Mouse (Mus musculus): ENCODE measurements around the gene Gata1. TPM values are rescaled to one million over a fixed set of nuclear protein-coding genes. Genes with fewer than 3 reads are reported as not detected.

The Gata1 gene
- not detected for polyA plus RNA-seq (2014; fragmentation: Illumina TruSeq; extraction: RNeasy Lipid Tissue Mini Kit (QIAGEN cat#74804); ENCODE audit: low read depth, low replicate concordance)

DNA sequence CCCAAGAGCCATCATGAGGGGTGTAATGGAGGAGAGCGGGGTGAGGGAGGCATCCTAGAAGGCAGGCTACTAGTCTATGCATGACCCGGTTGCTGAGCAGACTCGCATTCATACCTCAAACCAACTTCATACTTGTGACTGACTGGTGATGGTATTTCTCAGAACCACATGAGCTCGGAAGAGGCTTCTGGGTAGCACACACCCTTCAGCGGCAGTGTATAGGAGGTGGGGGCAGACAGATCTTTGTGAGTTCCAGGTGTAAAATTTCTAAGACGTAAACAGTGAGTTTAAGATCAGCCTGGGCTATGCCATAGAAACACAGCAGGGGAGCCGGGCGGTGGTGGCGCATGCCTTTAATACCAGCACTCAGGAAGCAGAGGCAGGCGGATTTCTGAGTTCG lies at the start of gene Gata1:
Gene Gata1, minus strand, starts transcription at position 180 of the 400 bp plus-strand sequence.

DNA sequence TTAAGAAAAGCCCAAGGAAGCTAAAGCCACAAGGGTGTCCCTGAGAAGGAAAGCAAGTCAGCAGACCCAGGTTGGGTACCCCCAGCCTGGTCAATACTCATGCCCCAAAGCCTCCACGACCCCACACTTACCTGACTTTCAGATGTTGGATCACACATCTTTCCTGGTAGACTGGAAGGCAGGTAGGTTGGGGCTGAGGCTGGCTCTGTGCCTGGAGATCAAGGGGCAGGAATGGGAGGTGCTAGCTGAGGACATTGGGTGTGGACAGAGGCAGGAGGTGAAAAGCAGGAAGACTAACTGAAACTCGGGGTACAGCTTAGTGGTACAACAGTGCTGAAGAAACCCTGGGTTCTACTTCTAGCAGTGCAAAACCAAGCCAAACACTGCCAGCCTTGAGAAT lies 40.4 kb upstream of the Gata1 start, which contains the start of gene Glod5:
Gene Glod5, minus strand, starts transcription at position 207 of the 400 bp plus-strand sequence.

DNA sequence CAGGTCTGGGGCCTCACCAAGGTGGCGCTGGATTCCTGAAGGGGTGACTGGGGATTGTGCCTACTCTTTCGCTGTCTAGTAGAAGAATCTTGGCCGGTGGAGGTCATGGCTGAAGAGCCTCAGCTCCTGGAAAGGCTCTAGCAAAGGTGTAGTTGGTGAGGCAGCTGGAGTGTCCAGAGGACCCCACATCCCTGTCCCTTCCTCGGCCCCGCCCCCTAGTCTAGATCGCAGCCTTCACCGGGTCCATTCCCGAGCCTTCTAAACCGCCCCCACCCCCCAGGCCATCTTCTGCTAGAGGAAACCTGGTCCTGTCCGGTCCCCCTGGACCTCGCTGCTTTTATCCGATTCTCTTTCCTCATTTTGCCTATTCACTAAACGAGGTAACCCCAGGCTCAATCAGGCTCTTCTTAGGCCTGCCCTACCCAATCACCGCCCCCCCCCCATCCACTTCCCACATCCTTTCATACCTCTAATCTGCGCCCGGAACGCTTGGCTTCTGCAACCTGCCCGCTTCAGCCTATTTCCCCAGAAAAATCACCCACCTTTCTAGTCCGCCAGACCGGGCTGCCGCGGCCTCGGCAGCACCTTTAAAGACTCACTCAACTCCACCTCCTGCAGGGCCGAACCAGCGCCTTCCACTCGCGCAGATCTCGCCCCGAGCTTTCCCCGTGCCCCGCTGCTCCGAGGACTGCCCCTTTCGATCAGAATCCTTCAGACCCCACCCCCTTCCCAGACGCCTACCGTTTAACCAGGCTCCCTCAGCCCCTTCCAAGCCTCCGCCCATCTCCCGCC lies 30.6 kb downstream of the Gata1 start, which contains the start of gene Hdac6:
Gene Hdac6, minus strand, starts transcription at position 782 of the 792 bp plus-strand sequence.

DNA sequence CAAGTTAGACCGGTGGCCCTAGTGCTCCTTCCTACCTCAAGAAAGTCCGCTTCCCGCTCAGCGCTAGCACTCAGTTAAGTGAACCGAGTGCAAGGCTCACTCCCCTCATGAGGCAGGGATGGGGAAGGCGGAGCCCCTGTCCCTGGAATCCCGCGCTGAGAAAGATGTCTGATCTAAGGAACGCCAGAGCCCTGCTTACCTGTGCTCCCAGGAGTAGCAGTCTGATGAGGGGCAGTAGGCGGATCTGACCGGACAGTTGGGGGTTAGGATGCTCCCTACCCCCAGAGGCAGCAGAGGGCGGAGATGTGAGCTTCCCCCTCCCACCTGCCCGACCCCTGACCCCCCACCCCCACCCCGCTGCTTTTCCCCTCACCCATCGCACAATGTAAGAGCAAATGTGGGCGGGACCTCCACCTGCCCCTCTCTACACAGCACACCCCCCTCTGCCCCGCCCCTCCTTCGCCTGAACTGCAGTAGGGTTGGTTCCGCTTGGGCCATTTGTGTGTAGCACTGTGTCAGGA lies 49.5 kb downstream of the Gata1 start, which contains the start of gene Eras:
Gene Eras, minus strand, starts transcription at position 338 of the 521 bp plus-strand sequence.

DNA sequence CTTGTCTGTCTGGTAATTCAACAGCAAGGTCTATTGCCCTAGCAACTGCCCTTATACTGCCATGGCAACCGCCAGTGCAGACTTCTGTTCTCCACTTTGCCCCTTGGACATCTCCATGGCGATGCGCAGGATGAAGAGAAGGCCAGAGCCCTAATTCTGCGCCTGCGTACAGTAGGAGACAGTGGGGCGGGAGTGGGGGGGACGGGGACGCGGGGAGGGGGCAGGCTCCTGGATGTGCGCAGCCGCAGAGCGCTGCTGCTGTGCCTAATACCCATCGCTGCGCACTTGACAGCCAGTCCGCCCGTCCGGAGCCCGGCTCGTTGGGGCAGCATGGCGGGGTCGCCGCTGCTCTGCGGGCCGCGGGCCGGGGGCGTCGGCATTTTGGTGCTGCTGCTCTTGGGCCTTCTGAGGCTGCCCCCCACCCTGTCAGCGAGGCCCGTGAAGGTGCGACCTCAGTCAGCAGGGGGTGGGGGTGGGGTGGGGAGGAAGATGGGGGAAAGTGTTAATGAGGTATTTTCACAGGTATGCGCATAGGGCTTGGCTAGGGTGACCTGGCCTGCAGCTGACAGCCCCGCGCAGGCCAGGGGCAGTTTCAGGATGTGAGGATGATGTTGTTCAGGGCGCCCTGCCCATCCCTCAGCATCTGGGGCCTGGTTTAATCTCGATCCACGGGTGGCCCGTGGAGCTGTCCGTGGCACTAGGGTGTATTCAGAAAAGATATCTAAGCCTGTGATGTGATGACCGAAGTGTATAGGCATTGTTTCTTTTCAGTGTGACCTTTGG lies 58.1 kb downstream of the Gata1 start, which contains the start of gene Pcsk1n:
Gene Pcsk1n, plus strand, starts transcription at position 222 of the 783 bp plus-strand sequence.

Other genes starting within 250 kb of the Gata1 start
- gene Praf2, start 249.6 kb downstream of the Gata1 start, polyA plus RNA-seq (2014; fragmentation: Illumina TruSeq; extraction: RNeasy Lipid Tissue Mini Kit (QIAGEN cat#74804); ENCODE audit: low read depth, low replicate concordance), result 7.8 TPM
- 4.5 TPM for gene Ccdc120, start 227.2 kb downstream of the Gata1 start, polyA plus RNA-seq (2014; fragmentation: Illumina TruSeq; extraction: RNeasy Lipid Tissue Mini Kit (QIAGEN cat#74804); ENCODE audit: low read depth, low replicate concordance)
- 6.2 TPM for gene Tfe3, start 215.5 kb downstream of the Gata1 start, polyA plus RNA-seq (2014; fragmentation: Illumina TruSeq; extraction: RNeasy Lipid Tissue Mini Kit (QIAGEN cat#74804); ENCODE audit: low read depth, low replicate concordance)
- 41.0 TPM for gene Gripap1, start 188.3 kb downstream of the Gata1 start, polyA plus RNA-seq (2014; fragmentation: Illumina TruSeq; extraction: RNeasy Lipid Tissue Mini Kit (QIAGEN cat#74804); ENCODE audit: low read depth, low replicate concordance)
- 1.2 TPM for gene Kcnd1, start 155.8 kb downstream of the Gata1 start, polyA plus RNA-seq (2014; fragmentation: Illumina TruSeq; extraction: RNeasy Lipid Tissue Mini Kit (QIAGEN cat#74804); ENCODE audit: low read depth, low replicate concordance)
- gene Otud5, start 136.7 kb downstream of the Gata1 start, polyA plus RNA-seq (2014; fragmentation: Illumina TruSeq; extraction: RNeasy Lipid Tissue Mini Kit (QIAGEN cat#74804); ENCODE audit: low read depth, low replicate concordance), result 50.9 TPM
- gene Pim2, start 99.8 kb downstream of the Gata1 start, polyA plus RNA-seq (2014; fragmentation: Illumina TruSeq; extraction: RNeasy Lipid Tissue Mini Kit (QIAGEN cat#74804); ENCODE audit: low read depth, low replicate concordance), result 5.5 TPM
- 40.1 TPM for gene Slc35a2, start 94.0 kb downstream of the Gata1 start, polyA plus RNA-seq (2014; fragmentation: Illumina TruSeq; extraction: RNeasy Lipid Tissue Mini Kit (QIAGEN cat#74804); ENCODE audit: low read depth, low replicate concordance)
- gene Pqbp1, start 78.8 kb downstream of the Gata1 start, polyA plus RNA-seq (2014; fragmentation: Illumina TruSeq; extraction: RNeasy Lipid Tissue Mini Kit (QIAGEN cat#74804); ENCODE audit: low read depth, low replicate concordance), result 10.1 TPM
- gene Timm17b, start 78.7 kb downstream of the Gata1 start, polyA plus RNA-seq (2014; fragmentation: Illumina TruSeq; extraction: RNeasy Lipid Tissue Mini Kit (QIAGEN cat#74804); ENCODE audit: low read depth, low replicate concordance), result 3.6 TPM
- gene Gm10491, start 70.2 kb downstream of the Gata1 start, polyA plus RNA-seq (2014; fragmentation: Illumina TruSeq; extraction: RNeasy Lipid Tissue Mini Kit (QIAGEN cat#74804); ENCODE audit: low read depth, low replicate concordance), result not detected
- gene Gm10490, start 68.5 kb downstream of the Gata1 start, polyA plus RNA-seq (2014; fragmentation: Illumina TruSeq; extraction: RNeasy Lipid Tissue Mini Kit (QIAGEN cat#74804); ENCODE audit: low read depth, low replicate concordance), result not detected
- not detected for gene Pcsk1n, start 58.2 kb downstream of the Gata1 start, polyA plus RNA-seq (2014; fragmentation: Illumina TruSeq; extraction: RNeasy Lipid Tissue Mini Kit (QIAGEN cat#74804); ENCODE audit: low read depth, low replicate concordance)
- not detected for gene Eras, start 49.5 kb downstream of the Gata1 start, polyA plus RNA-seq (2014; fragmentation: Illumina TruSeq; extraction: RNeasy Lipid Tissue Mini Kit (QIAGEN cat#74804); ENCODE audit: low read depth, low replicate concordance)
- 1.8 TPM for gene Hdac6, start 30.2 kb downstream of the Gata1 start, polyA plus RNA-seq (2014; fragmentation: Illumina TruSeq; extraction: RNeasy Lipid Tissue Mini Kit (QIAGEN cat#74804); ENCODE audit: low read depth, low replicate concordance)
- gene Glod5, start 40.4 kb upstream of the Gata1 start, polyA plus RNA-seq (2014; fragmentation: Illumina TruSeq; extraction: RNeasy Lipid Tissue Mini Kit (QIAGEN cat#74804); ENCODE audit: low read depth, low replicate concordance), result 176 TPM
- gene Suv39h1, start 96.7 kb upstream of the Gata1 start, polyA plus RNA-seq (2014; fragmentation: Illumina TruSeq; extraction: RNeasy Lipid Tissue Mini Kit (QIAGEN cat#74804); ENCODE audit: low read depth, low replicate concordance), result 6.6 TPM
- gene Was, start 112.4 kb upstream of the Gata1 start, polyA plus RNA-seq (2014; fragmentation: Illumina TruSeq; extraction: RNeasy Lipid Tissue Mini Kit (QIAGEN cat#74804); ENCODE audit: low read depth, low replicate concordance), result 0.47 TPM
- 96.1 TPM for gene Wdr13, start 154.8 kb upstream of the Gata1 start, polyA plus RNA-seq (2014; fragmentation: Illumina TruSeq; extraction: RNeasy Lipid Tissue Mini Kit (QIAGEN cat#74804); ENCODE audit: low read depth, low replicate concordance)
- gene Rbm3, start 167.8 kb upstream of the Gata1 start, polyA plus RNA-seq (2014; fragmentation: Illumina TruSeq; extraction: RNeasy Lipid Tissue Mini Kit (QIAGEN cat#74804); ENCODE audit: low read depth, low replicate concordance), result 597 TPM
- gene Tbc1d25, start 198.1 kb upstream of the Gata1 start, polyA plus RNA-seq (2014; fragmentation: Illumina TruSeq; extraction: RNeasy Lipid Tissue Mini Kit (QIAGEN cat#74804); ENCODE audit: low read depth, low replicate concordance), result 0.25 TPM
- gene Ebp, start 215.4 kb upstream of the Gata1 start, polyA plus RNA-seq (2014; fragmentation: Illumina TruSeq; extraction: RNeasy Lipid Tissue Mini Kit (QIAGEN cat#74804); ENCODE audit: low read depth, low replicate concordance), result 42.3 TPM
- gene Porcn, start 228.5 kb upstream of the Gata1 start, polyA plus RNA-seq (2014; fragmentation: Illumina TruSeq; extraction: RNeasy Lipid Tissue Mini Kit (QIAGEN cat#74804); ENCODE audit: low read depth, low replicate concordance), result 1.5 TPM

All from sigmoid colon, adult 10 weeks (tissue).